Mouse (Mus musculus) embryonic facial prominence, embryonic 12.5 days (tissue): ENCODE results near the gene Ddx27. TPM values are rescaled to one million over a fixed set of nuclear protein-coding genes. Genes with fewer than 3 reads are reported as not detected.

Source experiments
- ATAC-seq: fragments of 200-750 bp; cut with Nextera tagmentation; 2 replicates; pipeline ENCODE4 v1.8.0; 2017; ENCODE audit not compliant: insufficient number of reproducible peaks, insufficient read depth, low FRiP score, low TSS enrichment
- H3K27ac ChIP-seq: fragments of 300-500 bp; sonication (generic); 2 replicates; pipeline ENCODE4 v1.5.1; 2016; ENCODE audit warnings: mild to moderate bottlenecking
- H3K27me3 ChIP-seq: fragments of 300-500 bp; sonication (generic); 2 replicates; pipeline ENCODE4 v1.6.1; 2016; ENCODE audit warnings: mild to moderate bottlenecking, moderate library complexity
- H3K36me3 ChIP-seq: fragments of 300-500 bp; sonication (generic); 2 replicates; pipeline ENCODE4 v1.6.1; 2016; ENCODE audit warnings: mild to moderate bottlenecking
- H3K4me1 ChIP-seq: fragments of 300-500 bp; sonication (generic); 2 replicates; pipeline ENCODE4 v1.6.1; 2016
- H3K4me2 ChIP-seq: fragments of 300-500 bp; sonication (generic); replicated peaks from 2 replicates; pipeline ENCODE4 v1.6.1; 2016; ENCODE audit warnings: mild to moderate bottlenecking, moderate library complexity
- H3K4me3 ChIP-seq: fragments of 300-500 bp; sonication (generic); 2 replicates; pipeline ENCODE4 v1.5.1; 2016; ENCODE audit warnings: mild to moderate bottlenecking
- H3K9ac ChIP-seq: fragments of 300-500 bp; sonication (generic); 2 replicates; pipeline ENCODE4 v1.6.1; 2016; ENCODE audit warnings: mild to moderate bottlenecking, moderate library complexity
- H3K9me3 ChIP-seq: fragments of 300-500 bp; sonication (generic); 2 replicates; pipeline ENCODE4 v1.6.1; 2016; ENCODE audit warnings: mild to moderate bottlenecking, moderate library complexity
- WGBS: fragments of 180-500 bp; shearing (Covaris S2); methylation state at CpG from one replicate; pipeline ENCODE4 v1.1.7; 2016; 5-methylcytosine and 5-hydroxymethylcytosine counted together
- polyA plus RNA-seq: library from polyadenylated mRNA; unstranded; fragments of >200 nt; fragmentation: Nextera tagmentation; extraction: Ambion mirVana; gene quantifications from 2 replicates; pipeline ENCODE4 v1.2.1, GENCODE M21; 2016

Gene Ddx27
- polyA plus RNA-seq, 1 experiment from 2014 or later: 60.2 TPM

GRCm38 (mm10) chr2:167078931-167079495, 64.0 kb downstream of the Ddx27 start:
- Histone ChIP-seq H3K27ac (peak overlapping the region; percentile 61), H3K9me3 (no peaks in the 10 kb centered on the region)
- 38% methylated on average over 9 of the region's 9 CpGs for WGBS

GRCm38 (mm10) chr2:167079535-167080257, 64.7 kb downstream of the Ddx27 start:
- no peak overlapping the region for H3K9ac ChIP-seq
- 28% methylated on average over 18 of the region's 18 CpGs for WGBS
- H3K27me3 ChIP-seq: no peaks in the 10 kb centered on the region
- H3K9me3 ChIP-seq: no peaks in the 10 kb centered on the region
- peak overlapping the region; percentile 23; the same call in 1 of the 2 replicates for H3K4me2 ChIP-seq
- H3K36me3 ChIP-seq: no peaks in the 10 kb centered on the region
- 0 out of 2 replicates have a peak, but pooled peaks have one; percentile 12 for ATAC-seq
- peak overlapping the region; percentile 61 for H3K27ac ChIP-seq
- H3K4me1 ChIP-seq: peaks cover 31% of the 10 kb centered on the region
- H3K4me3 ChIP-seq: no peak overlapping the region

More at GRCm38 (mm10) chr2:167078931-167079495, 64.0 kb downstream of the Ddx27 start:
- Histone ChIP-seq H3K27me3 (no peaks in the 10 kb centered on the region), H3K4me2 (peak overlapping the region; percentile 23; the same call in 1 of the 2 replicates), H3K9ac (no peak overlapping the region), H3K36me3 (no peaks in the 10 kb centered on the region), H3K4me1 (peaks cover 31% of the 10 kb centered on the region), H3K4me3 (no peak overlapping the region)
- ATAC-seq: peak; percentile 39; the same call in 1 of the 2 replicates

- Histone ChIP-seq H3K4me1 (peaks cover 31% of the 10 kb centered on the region), H3K27me3 (no peaks in the 10 kb centered on the region), H3K9me3 (no peaks in the 10 kb centered on the region), H3K4me3 (no peak overlapping the region), H3K9ac (no peak overlapping the region), H3K36me3 (no peaks in the 10 kb centered on the region), H3K4me2 (no peak overlapping the region), H3K27ac (peak overlapping the region; percentile 57; the same call in 1 of the 2 replicates)
- no peak for ATAC-seq
- WGBS: 74% methylated on average over 3 of the region's 3 CpGs
Measured at GRCm38 (mm10) chr2:167080387-167080786, 65.4 kb downstream of the Ddx27 start.

GRCm38 (mm10) chr2:167081135-167081534, 66.1 kb downstream of the Ddx27 start:
- no peak for ATAC-seq
- no peak overlapping the region for H3K4me3 ChIP-seq
- H3K9ac ChIP-seq: no peak overlapping the region
- WGBS: 61% methylated on average over 6 of the region's 6 CpGs
- H3K4me1 ChIP-seq: peaks cover 31% of the 10 kb centered on the region
- H3K27ac ChIP-seq: no peak overlapping the region
- no peaks in the 10 kb centered on the region for H3K9me3 ChIP-seq
- H3K27me3 ChIP-seq: no peaks in the 10 kb centered on the region
- no peaks in the 10 kb centered on the region for H3K36me3 ChIP-seq
- H3K4me2 ChIP-seq: no peak overlapping the region

GRCm38 (mm10) chr2:167081639-167082038, 66.6 kb downstream of the Ddx27 start:
- H3K9ac ChIP-seq: no peak overlapping the region

More at GRCm38 (mm10) chr2:167081639-167082038, 66.6 kb downstream of the Ddx27 start:
- Histone ChIP-seq H3K27ac (no peak overlapping the region), H3K4me3 (no peak overlapping the region), H3K4me1 (peaks cover 31% of the 10 kb centered on the region), H3K4me2 (no peak overlapping the region), H3K27me3 (no peaks in the 10 kb centered on the region), H3K36me3 (no peaks in the 10 kb centered on the region), H3K9me3 (no peaks in the 10 kb centered on the region)
- peak; percentile 24; the same call in 1 of the 2 replicates for ATAC-seq
- WGBS: 25% methylated on average over 4 of the region's 4 CpGs

Other genes starting within 250 kb of the Ddx27 start
- 11.5 and 13.2 TPM in 2 replicates for gene Trp53rkb, start 222.7 kb upstream of the Ddx27 start, polyA plus RNA-seq
- gene Arfgef2, start 209.6 kb upstream of the Ddx27 start, polyA plus RNA-seq: 4.8 and 5.1 TPM in 2 replicates
- gene Cse1l, start 109.2 kb upstream of the Ddx27 start, polyA plus RNA-seq: 152 and 164 TPM in 2 replicates
- 112 TPM in 2 replicates for gene Stau1, start 18.9 kb upstream of the Ddx27 start, polyA plus RNA-seq
- gene Znfx1, start 47.8 kb downstream of the Ddx27 start, polyA plus RNA-seq: 7.2 and 7.6 TPM in 2 replicates
- gene Kcnb1, start 175.0 kb downstream of the Ddx27 start, polyA plus RNA-seq: 0.93 and 1.3 TPM in 2 replicates
- gene Ptgis, start 225.4 kb downstream of the Ddx27 start, polyA plus RNA-seq: 17.7 and 19.1 TPM in 2 replicates